Mouse (Mus musculus) lung, postnatal 36 days (tissue): ENCODE measurements at regions not wholly inside any gene's neighbourhood (a gene's known extent, or its start where the extent isn't known, plus 50 kb on each side); places are given as distances from the start of the nearest gene placed in this dataset.

Experiments
- DNase-seq: peaks from one replicate; pipeline ENCODE4 v3.0.0; 2022; ENCODE audit warnings: mixed read lengths

DNA sequence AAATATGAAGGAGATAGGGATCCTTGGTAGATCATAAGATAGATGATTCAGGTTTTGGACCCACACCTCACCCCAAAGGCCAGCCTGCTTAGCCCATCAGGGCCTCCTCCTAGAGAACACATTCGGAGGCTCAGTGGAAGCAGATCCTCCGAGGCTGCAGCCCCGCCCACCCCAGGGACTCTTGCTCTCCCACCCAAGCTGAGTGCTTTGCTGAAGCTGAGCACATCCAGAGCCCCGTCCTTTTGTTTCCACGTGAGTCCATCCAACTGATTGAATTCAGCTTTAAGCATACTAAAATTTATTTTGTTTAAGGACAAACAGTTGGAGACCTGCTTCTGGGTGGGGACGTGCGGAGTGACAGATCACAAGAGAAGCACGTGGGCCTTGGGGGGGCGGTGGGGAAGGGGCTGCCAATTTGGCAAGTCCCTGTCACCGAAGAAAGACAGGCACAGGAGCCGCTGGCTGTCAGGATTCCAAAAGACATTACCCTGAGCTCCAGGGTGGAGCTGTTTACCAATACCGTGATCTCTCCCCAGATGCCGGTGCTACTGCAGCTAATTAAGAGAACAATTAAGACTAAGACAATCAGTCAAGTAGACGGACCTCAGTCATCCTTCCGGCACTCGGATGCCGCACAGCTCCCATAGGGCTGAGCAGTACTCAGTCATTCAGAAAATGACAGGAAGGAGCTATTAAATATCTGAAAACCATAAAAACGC is 448.9 kb upstream of the Spred2 start:
- DNase-seq: no peak

DNA sequence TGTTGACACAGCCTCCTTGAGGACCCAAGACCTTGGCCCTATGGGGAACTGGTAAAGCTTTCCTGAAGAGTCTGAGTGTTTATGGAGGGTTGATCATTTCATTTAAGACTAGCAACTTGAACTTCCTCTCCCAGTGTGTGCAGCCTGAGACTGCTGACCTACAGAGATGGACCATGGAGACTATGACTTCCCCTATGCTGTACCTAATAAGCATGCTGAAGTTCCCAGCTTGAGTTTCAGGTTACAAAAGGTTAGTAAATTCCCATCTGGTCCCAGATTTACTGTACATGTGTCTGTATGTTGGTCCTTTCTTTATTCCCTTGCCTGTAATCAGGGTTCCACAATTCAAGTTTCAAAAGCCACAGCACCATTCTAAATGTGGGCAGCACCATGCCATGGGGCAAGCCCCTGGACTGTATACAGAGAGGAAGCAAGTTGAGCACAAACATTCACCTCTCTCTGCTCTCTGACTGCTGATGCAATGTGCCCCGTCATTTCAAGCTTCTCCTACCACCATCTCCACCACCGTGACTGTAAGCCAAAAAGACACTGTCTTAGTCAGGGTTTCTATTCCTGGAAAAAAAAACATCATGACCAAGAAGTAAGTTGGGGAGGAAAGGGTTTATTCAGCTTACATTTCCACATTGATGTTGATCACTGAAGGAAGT is 431.0 kb upstream of the Spred2 start:
- DNase-seq: no peak

DNA sequence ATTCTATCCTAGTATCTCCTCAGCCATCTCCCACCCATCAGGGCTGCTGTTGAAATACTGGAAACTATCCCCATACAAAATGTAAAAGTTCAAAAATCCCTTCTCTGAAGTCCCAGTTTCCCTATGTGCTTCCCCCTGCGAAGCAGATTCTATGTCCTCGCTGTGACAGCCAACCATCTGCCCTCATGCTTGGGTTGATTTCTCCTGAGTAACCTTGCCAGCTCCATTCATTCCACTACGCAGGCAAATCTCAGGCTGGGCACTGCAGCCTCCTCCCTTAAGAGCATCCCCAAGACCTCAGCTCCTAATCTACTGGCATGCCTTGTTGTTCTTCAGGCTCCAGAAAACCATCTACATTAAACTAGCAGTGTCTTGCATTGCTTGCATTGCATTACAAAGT is 402.5 kb upstream of the Spred2 start:
- DNase-seq: no peak

DNA sequence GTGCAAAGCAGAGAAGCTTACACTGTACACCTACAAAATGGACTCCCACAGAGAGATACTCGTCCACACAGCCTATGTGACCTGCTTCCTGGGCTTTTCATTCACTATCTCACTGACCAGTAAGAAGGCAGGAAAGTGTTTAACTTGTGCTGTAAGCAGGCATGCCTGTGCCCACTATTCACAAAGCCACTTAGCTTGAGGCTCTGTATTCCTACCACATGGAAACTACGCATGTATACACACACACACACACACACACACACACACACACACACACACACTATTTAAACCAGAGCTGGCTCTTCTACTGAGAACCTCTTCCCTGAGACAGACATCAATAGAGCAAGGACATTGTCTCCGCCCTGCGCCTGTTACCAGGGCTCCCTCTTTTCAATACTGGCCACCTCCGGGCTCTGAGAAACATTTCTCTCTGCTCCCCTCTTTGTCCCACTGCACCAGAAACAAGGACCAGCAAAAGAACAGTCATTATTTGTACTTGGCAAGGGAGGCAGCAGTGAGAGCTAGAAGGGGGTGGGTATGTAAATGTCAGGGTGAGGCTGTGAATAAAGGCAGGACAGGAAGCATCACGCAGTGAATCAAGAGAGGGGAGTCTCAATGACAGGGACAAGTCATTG is 400.2 kb upstream of the Spred2 start:
- no peak for DNase-seq

DNA sequence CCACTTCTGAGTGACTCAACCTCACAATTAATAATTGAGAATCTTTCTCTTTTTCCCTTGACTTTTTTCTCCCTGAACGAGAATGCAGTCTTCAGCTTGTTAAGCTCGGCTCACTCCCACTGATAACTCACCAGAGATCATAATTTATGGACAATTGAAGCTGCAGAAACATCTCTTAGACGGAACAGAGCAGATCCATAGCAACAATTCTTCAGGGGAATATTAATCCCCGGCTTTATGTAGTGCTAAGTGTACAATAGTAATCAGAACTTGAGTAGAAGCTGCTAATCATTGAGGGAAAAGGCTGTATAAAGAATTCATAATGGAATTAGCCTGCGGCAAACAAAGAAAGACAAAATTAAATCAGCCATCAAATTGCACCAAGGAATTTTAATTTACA is 395.0 kb upstream of the Spred2 start:
- DNase-seq: no peak

DNA sequence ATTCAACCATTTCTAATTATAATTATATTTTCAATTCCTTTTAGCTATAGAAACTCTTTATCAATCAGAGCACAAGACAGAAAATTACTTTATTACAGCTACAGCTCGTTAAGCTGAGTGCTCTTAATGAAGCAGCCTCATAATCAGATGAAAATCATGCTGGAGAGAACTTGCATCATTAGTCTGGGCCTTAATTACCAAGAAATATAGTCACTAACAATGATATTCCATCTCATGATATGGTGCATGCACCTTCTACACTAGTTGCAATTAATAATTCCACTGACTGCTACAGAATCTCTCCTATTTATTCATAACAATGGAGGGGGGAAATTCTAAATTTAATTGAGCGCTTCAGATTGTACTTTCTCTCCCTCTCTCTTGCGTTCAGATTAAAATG is 393.5 kb upstream of the Spred2 start:
- DNase-seq: no peak

DNA sequence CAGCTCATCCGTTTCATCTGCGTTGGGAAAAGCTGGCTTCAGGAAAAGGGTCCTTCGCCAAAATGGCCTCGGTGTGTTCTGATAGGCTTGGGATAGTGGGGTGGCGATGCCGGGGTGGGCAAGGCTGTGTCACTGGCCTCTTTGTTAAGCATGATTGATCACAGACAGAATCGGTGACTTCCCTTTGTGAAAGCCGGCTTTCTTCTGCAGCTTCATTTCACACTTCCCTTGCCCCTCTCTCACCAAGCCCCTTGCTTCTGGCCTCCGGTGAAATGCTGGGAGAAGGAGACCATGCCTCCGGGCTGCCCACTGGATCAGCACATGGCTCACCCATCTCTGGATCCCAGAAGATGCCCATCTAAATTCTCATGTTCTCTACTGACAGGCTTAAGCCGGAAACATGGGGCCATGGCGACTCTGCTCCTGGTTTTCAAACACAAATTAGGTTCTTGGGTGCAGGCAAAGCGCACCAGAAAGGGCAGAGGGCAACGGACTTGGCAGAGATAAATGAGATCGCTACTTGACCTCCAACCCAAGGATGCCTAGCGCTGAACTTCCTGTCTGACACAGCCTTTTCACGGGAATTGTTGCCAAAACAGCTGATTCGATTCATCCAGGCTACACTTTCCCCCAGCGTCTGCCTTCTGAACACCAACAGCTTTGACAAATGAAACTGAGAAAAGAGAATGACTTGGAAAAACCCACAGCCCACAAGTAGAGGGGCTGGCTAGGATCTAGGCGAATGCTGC is 392.7 kb upstream of the Spred2 start:
- peak; percentile 35 for DNase-seq

DNA sequence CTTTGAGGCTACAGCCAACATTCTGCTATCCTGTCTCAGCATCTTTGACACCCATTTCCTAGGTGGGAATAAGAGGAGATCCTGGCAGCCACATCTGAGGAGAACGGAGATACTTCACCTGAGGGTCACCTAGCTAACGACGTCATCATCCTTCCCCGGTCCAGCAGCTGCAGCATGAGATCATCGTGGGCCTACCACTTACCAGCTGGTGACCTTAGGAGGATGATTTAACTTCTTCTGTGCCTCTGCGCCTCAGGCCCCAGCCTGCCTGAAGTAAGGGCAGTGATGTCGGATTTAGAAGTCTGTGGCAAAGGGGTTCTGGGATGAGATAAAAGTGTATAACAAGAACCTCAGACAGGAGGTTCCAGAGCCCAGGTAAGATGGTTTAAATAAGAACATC is 391.3 kb upstream of the Spred2 start:
- DNase-seq: no peak

DNA sequence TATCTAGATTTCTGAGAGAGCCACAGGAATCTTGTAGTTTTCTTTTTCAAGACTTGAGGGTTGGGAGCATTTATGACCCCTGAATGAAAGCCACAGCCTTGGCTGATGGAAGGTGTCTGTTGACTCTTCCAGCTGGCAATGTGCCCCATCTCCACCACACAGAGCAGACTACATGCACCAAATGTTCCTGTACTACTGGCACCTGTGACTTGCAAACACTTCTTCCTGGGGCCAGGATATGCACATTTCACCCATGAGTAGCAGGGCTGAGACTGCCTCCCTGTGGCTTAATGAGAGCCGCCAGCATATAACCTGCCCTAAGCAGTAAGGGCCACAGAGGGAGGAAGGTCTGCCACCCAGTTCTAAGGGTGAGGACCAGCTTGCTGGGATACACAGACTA is 390.5 kb upstream of the Spred2 start:
- DNase-seq: peak; percentile 30

DNA sequence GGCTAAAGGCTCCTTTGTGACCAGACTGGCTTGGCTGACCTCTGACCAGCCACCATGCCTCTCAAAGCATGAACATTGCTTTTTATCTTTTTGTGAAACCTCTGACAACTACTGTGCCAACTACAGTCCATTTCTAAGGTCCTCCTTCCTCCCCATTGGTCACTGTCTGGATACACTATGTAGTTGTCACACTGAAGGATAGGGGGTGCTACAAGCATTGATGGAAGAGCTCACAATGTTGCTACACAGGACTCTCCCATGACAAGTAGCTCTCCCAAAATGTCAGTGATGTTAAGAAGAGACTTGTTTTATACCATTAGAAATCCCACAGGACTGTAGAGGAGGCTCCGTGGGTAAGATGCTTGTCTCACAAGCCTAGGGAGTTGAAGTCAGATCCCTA is 389.0 kb upstream of the Spred2 start:
- DNase-seq: peak; percentile 13

DNA sequence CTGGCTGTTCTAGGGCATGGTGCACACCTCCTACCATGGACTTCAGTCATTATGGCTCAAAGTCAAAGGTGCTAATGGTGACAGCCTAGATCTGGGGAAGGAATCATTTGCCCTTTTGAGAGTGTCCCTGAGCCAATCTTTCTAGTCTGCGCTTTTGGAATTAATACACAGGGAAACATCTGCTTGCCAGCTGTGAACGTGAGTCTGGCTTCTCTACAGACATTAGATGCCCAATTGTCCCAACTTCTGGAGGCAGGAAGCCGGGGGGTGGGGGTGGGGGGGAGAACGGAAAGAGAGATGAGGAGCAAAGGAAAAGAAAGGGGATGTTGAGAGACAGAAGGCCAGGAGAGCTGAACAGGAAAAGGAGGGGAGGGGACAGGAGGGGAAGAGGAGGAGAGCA is 377.9 kb upstream of the Spred2 start:
- DNase-seq: no peak

DNA sequence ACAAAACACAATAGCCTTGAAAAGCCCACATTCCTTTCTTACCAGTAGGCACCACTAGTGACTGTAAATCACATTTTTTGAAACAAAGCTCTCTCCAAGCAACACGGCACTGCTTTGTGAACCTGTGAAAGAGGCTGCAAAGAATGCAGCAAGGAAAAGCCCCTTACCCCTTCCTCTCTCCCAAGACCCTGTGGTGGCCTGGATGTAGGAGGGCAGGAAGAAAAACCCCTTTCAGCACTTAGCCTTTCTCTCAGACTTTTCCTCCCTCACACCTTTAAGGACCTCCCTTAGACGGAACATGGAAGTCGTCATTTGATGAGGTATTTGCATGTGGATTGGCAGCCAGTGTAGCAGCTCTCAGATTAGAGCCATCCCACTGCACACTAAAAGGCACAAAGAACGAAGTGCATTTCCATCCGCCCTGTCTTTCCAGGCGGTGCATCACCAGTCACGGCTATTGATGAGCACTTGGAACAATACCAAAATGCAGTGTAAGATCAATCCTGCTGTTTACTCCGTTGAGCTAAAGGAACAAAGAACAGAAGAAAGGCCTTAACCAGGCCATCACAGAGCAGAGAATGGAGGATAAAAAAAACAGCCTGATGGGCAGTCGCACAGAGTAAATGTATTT is 369.7 kb upstream of the Spred2 start:
- DNase-seq: no peak

DNA sequence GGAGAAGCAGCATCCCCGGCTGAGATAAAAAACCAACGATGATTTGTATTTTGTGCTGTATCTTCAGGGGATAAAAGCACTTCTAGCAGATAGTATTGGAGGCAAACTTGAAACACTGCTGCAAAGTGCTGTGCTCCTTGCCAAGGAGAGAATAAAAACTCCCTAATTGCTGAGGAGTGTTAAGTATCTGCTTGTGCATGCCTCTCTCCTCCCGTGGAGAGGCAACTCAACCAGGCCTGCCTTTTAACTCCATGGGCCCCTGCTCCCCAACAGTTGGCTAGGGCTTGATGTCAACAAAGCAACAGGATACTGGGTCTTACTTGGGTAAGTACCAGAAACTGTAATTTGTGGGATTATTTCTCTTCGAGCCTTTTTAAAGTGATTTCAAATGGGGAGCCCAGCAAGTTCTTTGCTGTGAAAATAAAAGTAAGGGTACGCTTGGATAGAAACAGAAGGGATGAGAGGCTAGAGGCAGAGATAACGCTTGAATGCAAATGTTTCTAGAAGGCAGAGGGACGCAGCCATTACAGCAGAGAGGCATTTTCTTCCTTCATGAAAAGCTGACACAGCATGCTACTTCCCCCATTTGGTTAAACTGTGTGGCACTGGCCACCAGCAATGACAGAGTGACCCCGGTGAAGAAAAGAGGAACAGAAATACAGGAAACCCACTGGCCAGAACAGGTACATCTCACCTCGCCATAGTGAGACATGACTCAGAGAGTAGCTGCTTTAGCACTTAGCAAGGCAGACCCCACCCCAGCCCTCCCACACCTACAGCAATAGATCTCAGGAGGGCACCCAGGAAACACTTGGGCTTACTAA is 369.0 kb upstream of the Spred2 start:
- no peak for DNase-seq

DNA sequence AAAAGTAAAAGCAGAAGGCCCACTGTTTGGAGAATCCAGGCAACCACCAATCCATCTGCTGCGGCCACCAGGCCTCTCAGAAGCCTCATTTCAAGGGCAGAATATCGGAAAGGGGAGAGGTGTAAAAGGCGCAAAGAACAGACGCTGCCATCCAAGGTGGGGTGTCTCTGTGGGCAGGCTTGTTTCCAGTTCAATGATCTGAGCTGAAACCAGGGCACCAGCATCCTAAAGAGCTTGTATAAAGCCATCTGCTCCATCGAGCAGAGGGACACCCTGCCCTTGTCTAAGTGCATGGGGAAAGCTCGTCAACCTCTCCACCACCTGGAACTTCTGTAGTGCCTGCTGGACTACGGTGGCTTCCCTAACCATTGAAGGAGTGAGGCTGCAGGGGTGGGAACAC is 363.7 kb upstream of the Spred2 start:
- DNase-seq: no peak

DNA sequence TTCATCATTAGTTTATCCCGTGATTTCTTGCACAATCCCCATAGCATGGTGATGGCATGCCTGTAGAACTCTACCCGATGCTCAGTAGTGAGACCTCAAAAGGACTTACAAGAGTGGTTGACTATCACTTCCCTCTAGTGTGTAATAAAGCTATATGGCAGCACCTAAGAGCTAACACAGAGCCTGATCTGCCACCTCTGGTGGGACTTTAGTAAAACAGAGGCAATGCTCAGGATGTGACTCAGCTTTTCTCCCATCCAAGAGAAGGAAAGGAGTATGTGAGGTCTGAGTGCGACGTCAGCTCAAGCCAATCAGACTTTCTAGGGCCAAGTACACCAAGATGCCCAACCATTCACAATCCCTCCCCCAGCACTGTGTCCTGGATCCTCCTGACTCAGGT is 361.5 kb upstream of the Spred2 start:
- DNase-seq: no peak

DNA sequence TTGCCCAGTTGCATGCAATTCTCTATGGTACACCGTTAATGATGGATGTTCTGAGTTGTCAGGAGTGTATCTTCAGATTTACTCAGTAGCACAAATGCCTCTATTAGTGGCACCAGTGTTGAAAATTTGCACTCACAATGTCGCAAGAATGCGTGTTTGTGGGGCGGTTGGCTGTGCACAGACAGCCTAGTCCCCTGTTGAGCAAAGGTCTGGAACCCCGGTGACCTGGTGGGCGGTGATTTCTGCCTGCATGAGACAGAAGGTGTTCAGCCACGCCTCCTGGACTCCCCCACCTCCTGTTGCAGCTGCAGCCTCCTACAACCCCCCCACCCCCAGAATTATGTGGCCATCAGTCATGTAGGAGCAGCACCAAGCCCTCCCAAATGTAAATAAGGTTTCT is 338.9 kb upstream of the Spred2 start:
- DNase-seq: no peak

DNA sequence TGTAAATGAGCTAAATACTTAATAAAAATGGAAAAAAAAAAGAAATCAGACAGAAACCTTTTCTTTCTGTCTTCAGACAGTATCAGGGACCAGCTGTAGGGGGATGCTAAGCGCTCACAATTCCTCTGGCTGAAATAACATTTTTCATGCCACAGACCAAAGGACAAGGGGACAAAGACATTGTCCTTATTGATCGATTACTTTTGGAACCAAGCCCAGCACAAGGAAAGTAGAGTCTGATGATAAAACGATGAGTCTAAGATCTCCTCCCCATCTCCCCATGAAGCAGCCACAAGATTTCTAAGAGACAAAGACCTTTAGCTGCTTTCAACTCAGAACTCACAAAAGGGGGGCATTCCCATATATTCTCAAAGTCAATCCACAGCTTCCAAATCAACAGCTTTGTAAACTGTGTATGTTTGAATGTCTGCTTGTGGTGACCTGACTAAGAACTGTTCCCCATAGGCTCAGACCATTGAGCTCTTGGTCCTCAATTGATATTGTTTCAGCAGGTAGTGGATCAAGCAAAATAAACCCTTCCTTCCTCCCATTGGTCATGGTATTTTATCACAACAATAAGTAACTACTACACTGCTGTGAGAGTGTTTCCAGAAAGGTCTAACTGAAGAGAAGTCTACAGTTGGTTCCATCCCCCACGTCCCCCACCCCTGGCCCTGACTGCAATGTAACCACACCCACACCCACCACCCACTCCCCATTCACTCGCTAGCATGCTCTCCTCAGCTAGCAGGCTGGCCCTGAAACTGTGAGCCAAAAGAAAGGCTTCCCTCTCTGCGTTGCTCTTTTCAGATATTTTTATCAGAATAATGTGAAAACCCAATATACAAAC is 331.4 kb upstream of the Spred2 start:
- no peak for DNase-seq

DNA sequence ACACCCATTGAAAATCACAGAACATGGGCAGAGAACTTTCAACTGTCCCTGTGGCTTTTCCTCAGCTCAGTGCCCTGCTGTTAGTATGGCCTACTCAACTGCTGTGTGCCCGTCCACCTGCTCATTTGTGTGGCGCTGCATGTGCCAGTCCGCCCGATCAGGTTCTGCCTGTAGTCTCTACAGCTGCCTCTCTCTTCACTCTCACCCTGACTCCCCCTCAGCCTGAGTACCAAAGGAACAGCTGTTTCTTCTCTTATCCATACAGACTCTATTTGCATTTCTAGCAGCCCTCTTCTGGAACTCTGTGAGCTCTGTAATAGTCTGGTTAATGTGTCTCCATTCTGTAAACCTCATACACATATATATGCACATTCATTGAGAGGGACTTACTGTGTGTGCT is 329.1 kb upstream of the Spred2 start:
- no peak for DNase-seq

DNA sequence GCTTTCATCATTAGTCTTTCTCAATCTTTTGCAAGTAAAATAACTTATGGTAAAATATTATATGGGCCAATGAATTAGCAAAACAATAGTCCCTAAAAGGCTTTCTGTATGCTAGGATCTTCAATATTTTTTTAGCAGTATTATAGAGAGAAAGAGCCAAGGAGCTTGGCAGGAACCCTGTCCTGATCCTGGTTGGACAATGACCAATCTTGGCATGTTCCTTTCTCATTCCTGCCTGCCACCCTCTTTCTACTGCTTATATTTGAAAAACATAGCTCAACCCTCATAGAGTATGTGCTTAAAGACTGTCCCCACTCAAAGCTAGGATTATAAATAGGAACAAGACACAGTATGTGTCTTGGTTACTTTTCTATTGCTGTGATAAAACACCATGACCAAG is 327.8 kb upstream of the Spred2 start:
- no peak for DNase-seq

DNA sequence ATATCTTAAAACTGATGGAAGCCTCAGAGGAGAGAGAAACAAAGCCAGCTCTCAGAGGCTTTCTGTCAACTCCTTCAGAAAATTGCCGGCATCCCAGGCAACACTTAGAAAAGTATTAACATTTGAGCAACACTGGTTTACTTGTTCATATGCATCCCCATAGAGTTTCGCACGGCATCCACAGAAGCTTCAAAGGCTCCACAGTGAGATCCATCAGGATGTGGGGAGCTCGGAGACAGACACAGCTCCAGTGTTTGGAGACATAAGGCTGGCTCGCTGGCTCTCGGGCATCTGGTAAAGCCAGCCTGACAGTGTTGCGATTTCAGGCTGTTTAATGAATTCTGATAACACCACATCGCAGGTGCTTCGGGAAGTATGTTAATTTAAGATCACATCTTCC is 324.7 kb upstream of the Spred2 start:
- no peak for DNase-seq

DNA sequence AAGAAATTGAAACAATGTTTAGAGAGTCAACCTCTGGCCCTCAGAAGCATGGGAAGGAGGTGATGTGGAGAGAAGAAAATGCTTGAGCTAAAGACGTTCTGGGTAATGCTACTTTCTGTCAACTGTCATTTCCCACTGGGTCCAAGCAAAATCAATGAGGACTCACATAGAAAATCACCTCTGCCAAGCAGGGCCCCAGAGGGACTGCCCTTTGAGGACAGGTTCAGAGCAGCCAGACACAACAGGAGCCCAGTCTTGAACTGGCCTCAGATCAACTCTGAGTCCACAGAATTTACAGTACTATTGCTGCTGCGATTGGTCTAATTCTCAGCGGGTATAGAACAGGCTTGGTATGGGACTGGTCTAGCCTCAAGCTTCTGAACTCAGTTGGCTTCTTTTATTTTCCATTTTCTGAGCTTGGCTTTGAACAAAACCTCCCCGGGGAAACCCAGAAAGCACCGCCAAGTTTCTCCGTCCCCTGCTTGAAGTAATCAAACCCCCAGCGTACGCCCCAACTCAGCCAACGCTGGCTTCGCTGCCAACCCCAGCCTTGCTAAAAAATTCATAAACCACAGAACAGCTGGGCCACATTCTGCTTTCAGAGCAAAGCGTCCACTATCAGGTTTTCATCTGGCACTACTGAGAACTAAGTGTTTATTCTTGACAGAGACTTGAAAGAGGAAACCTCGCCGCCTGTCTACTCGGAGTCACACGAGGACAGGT is 322.8 kb upstream of the Spred2 start:
- DNase-seq: peak; percentile 43
